Mouse (Mus musculus) heart, embryonic 12.5 days (tissue): ENCODE measurements around the gene Timm22. TPM values are rescaled to one million over a fixed set of nuclear protein-coding genes. Genes with fewer than 3 reads are reported as not detected.

Source experiments
- ATAC-seq: fragments of 200-750 bp; cut with Nextera tagmentation; 2 replicates; pipeline ENCODE4 v1.8.0; 2017; ENCODE audit warnings: moderate TSS enrichment, moderate library complexity; ENCODE audit not compliant: insufficient number of reproducible peaks, low FRiP score
- H3K27ac ChIP-seq: fragments of 300-500 bp; sonication (generic); 2 replicates; pipeline ENCODE4 v1.5.1; 2016; ENCODE audit warnings: mild to moderate bottlenecking, moderate library complexity; ENCODE audit not compliant: poor library complexity, severe bottlenecking
- H3K27me3 ChIP-seq: fragments of 300-500 bp; sonication (generic); replicated peaks from 2 replicates; pipeline ENCODE4 v1.6.1; 2016; ENCODE audit warnings: mild to moderate bottlenecking, moderate library complexity
- H3K36me3 ChIP-seq: fragments of 300-500 bp; sonication (generic); 2 replicates; pipeline ENCODE4 v1.6.1; 2016; ENCODE audit warnings: mild to moderate bottlenecking, moderate library complexity
- H3K4me1 ChIP-seq: fragments of 300-500 bp; sonication (generic); replicated peaks from 2 replicates; pipeline ENCODE4 v1.6.1; 2016; ENCODE audit warnings: mild to moderate bottlenecking
- H3K4me2 ChIP-seq: fragments of 300-500 bp; sonication (generic); 2 replicates; pipeline ENCODE4 v1.6.1; 2016; ENCODE audit warnings: mild to moderate bottlenecking, moderate library complexity
- H3K4me3 ChIP-seq: fragments of 300-500 bp; sonication (generic); 2 replicates; pipeline ENCODE4 v1.5.1; 2016; ENCODE audit warnings: mild to moderate bottlenecking
- H3K9ac ChIP-seq: fragments of 300-500 bp; sonication (generic); 2 replicates; pipeline ENCODE4 v1.6.1; 2016; ENCODE audit warnings: mild to moderate bottlenecking, moderate library complexity
- H3K9me3 ChIP-seq: fragments of 300-500 bp; sonication (generic); replicated peaks from 2 replicates; pipeline ENCODE4 v1.6.1; 2016; ENCODE audit warnings: mild to moderate bottlenecking, moderate library complexity
- WGBS: fragments of 180-500 bp; shearing (Covaris S2); methylation state at CpG from one replicate; pipeline ENCODE4 v1.1.7; 2016; 5-methylcytosine and 5-hydroxymethylcytosine counted together
- polyA plus RNA-seq: library from polyadenylated mRNA; unstranded; fragments of >200 nt; fragmentation: Nextera tagmentation; extraction: Ambion mirVana; gene quantifications from 2 replicates; pipeline ENCODE4 v1.2.1, GENCODE M21; 2016

The Timm22 gene
- polyA plus RNA-seq, 1 experiment from 2014 or later: 102 TPM

DNA sequence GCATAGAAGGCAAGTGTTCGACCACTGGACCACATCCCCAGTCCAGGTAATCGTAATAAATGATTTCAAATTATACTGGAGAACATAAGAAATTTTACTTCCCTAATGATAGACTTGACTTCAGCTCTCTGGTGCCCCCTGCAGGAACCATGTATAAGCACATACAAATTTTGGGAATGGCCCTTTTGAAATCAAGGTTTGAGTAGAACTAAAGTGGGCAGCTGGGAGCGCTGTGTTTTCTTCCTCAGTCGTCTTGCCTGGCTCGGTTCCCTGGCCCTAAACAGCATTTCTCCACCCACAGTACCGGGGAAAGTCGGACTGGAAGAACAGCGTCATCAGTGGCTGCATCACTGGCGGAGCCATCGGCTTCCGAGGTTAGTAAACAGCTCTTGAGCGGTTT is 4.1 kb downstream of the Timm22 start:
- H3K9ac ChIP-seq: no peak overlapping the region
- H3K4me2 ChIP-seq: no peak overlapping the region
- no peak for ATAC-seq
- H3K27me3 ChIP-seq: no peaks in the 10 kb centered on the region
- peaks cover 49% of the 10 kb centered on the region for H3K36me3 ChIP-seq
- no peaks in the 10 kb centered on the region for H3K9me3 ChIP-seq
- H3K4me1 ChIP-seq: peaks cover 15% of the 10 kb centered on the region
- 70% methylated on average over 12 of the region's 12 CpGs for WGBS
- no peak overlapping the region for H3K4me3 ChIP-seq
- no peak overlapping the region for H3K27ac ChIP-seq

DNA sequence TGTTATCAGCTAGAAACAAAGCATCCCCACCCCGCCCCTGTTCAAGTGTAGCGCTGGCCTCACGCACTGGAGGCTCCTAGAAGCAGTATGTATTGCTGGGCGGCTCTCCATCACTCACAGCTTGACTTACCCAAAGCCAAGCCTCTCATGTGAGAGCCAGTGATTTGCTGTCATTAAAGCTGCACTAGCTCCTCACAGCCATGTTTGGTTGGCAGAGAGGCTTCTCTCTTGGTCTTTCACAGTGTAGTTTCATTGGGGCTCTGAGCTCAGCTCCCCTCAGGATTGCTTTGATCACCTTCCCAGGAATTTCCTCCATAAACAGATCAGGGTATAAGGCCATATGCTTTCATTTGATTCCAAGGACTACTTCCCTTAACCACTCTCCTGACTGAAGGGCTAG is 6.5 kb downstream of the Timm22 start:
- no peak overlapping the region for H3K27ac ChIP-seq
- peaks cover 71% of the 10 kb centered on the region for H3K36me3 ChIP-seq

DNA sequence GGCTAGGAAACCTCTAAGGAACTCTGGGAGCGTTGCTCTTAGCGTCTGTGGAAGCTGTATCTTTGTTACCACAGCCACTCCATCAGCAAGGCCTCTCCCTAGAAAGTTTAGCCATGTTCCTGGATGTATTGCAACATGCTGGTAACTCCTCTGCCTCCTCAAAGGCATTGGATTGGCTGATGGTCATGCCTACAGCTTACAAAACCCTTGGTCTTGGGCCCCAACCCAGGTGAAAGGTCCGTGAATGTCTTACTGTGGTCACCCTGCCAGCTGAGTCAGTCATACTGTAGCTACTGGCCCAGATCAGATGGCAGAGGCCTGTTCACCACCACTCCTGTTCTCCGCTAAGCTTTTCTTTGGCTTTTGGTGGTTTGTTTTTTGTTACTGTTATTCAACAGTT is 8.2 kb downstream of the Timm22 start:
- Histone ChIP-seq H3K4me2 (no peak overlapping the region), H3K36me3 (peaks cover 79% of the 10 kb centered on the region), H3K27ac (no peak overlapping the region), H3K9ac (no peak overlapping the region), H3K9me3 (no peaks in the 10 kb centered on the region), H3K4me3 (no peak overlapping the region), H3K4me1 (peaks cover 9% of the 10 kb centered on the region; the same call in 1 of the 2 replicates), H3K27me3 (no peaks in the 10 kb centered on the region)
- no peak for ATAC-seq
- WGBS: 89% methylated on average over 4 of the region's 4 CpGs

More for the DNA sequence above, 6.5 kb downstream of the Timm22 start:
- H3K4me2 ChIP-seq: no peak overlapping the region
- H3K9ac ChIP-seq: no peak overlapping the region
- H3K4me3 ChIP-seq: no peak overlapping the region
- 60% methylated on average over 4 of the region's 4 CpGs for WGBS
- no peaks in the 10 kb centered on the region for H3K27me3 ChIP-seq
- H3K9me3 ChIP-seq: no peaks in the 10 kb centered on the region
- ATAC-seq: no peak
- peaks cover 8% of the 10 kb centered on the region for H3K4me1 ChIP-seq

DNA sequence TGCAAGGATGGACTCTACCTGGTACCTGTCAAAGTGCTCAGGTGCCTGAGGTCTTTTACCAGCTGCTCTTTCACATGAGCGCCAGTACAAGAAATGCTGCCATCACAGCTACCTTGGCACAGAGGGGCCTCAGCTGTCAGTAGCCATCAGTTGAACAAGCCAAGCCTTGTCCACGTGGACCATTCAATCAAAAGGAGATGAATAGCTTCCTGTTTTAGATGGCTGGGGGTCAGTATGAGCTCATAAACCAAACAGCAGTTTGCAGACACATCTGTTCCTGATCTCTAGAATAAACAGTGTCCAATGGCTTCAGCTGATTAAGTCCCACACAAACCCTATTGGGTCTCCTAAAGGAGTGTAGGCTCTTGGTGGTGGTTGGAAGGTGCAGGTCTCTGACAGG is 9.2 kb downstream of the Timm22 start:
- ATAC-seq: no peak
- no peak overlapping the region for H3K4me3 ChIP-seq
- no peaks in the 10 kb centered on the region for H3K27me3 ChIP-seq
- no peaks in the 10 kb centered on the region for H3K9me3 ChIP-seq
- peaks cover 18% of the 10 kb centered on the region for H3K4me1 ChIP-seq
- H3K36me3 ChIP-seq: peaks cover 84% of the 10 kb centered on the region
- 60% methylated on average over 2 of the region's 2 CpGs for WGBS
- H3K27ac ChIP-seq: no peak overlapping the region
- no peak overlapping the region for H3K4me2 ChIP-seq
- H3K9ac ChIP-seq: no peak overlapping the region

DNA sequence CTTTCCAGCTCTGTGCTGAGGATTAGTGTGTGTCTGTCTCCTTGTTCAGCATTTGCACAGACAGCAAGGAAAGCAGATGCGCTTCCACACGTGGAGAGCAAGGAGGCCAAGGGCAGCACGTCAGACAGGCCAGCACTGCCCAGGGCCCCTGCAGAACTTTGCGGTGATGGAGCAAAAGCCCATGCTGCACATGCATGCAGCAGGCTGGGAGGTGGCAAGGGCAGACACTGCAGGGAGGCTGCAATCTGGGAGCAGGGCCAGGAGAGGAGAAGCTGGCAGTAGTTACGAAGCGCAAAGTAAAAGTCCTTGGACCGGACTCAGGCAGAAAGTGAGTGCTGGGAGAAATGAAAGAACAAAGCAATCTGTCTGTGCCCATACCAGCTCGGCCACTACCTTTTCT is 11.7 kb downstream of the Timm22 start:
- no peak overlapping the region for H3K4me2 ChIP-seq
- no peaks in the 10 kb centered on the region for H3K27me3 ChIP-seq
- H3K36me3 ChIP-seq: peaks cover 96% of the 10 kb centered on the region
- no peak overlapping the region for H3K4me3 ChIP-seq
- no peaks in the 10 kb centered on the region for H3K9me3 ChIP-seq
- WGBS: 78% methylated on average over 8 of the region's 8 CpGs
- no peak overlapping the region for H3K9ac ChIP-seq
- H3K27ac ChIP-seq: no peak overlapping the region
- H3K4me1 ChIP-seq: peaks cover 15% of the 10 kb centered on the region
- ATAC-seq: no peak

DNA sequence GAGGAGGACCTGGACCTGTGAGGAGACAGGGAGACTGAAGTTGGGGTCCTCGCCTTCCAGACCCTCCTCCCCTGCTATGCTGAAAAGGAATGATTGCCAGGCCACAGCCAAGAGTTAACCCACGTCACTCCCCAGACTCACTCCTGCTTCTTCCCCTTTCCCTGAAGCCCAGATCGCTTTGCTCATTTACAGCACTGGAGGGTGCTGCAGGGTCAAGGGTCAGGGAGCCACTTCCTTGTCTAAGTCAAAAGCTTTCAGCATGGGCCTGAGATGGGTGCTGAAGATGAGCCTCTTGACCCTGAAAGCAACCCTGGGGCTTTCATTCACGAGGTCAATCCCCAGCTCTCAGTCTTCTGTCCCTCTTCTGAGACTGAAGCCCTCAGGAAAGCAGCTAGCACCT is 12.4 kb downstream of the Timm22 start:
- WGBS: 64% methylated on average over 4 of the region's 4 CpGs
- ATAC-seq: no peak
- Histone ChIP-seq H3K4me3 (no peak overlapping the region), H3K36me3 (peaks cover 96% of the 10 kb centered on the region), H3K4me1 (peaks cover 11% of the 10 kb centered on the region), H3K4me2 (no peak overlapping the region), H3K9ac (0 out of 2 replicates have a peak overlapping the region, but pooled peaks have one; percentile 27), H3K9me3 (no peaks in the 10 kb centered on the region), H3K27me3 (no peaks in the 10 kb centered on the region), H3K27ac (no peak overlapping the region)

DNA sequence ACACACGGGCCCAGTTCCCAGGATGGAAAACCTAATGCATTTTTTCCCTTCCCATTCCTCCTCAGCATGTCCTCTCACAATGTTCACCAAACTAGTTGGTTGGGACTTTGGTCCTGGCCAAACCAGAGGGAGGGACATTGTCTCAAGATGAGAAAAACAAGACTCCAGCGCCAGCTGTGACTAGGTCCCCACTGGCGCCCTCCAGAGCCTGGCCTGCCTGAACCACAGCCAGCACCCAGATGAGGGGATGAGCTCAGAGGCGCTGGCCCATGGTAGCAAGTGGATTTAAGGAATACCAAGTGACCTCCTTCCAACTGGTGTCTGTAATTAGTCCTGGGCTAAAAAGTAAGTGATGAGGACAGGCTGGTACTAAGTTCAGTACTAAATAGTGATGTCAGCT is 14.1 kb downstream of the Timm22 start:
- H3K36me3 ChIP-seq: peaks cover 89% of the 10 kb centered on the region
- H3K4me2 ChIP-seq: no peak overlapping the region
- H3K4me3 ChIP-seq: no peak overlapping the region
- ATAC-seq: no peak
- H3K9ac ChIP-seq: no peak overlapping the region
- H3K27me3 ChIP-seq: no peaks in the 10 kb centered on the region
- WGBS: 68% methylated on average over 4 of the region's 4 CpGs
- peaks cover 25% of the 10 kb centered on the region for H3K4me1 ChIP-seq
- H3K9me3 ChIP-seq: no peaks in the 10 kb centered on the region
- no peak overlapping the region for H3K27ac ChIP-seq

DNA sequence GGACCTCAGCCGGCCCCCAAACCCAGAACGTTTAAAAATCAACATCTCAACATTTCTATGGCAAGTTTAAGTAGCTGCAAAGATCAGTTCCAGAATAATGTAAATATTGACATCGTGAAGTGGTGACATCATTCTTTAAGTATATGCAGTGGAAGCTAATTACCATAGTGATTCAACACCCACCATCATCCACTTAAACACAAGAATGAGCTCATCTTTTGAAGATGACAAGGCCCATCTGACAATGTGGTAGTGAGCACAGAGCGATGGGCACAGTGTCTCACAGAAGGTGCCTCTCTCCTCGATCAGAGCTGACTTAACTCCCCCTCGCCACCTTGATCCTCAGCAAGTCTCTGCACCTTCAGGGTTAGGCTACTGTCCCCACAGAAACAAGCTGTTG is 19.0 kb downstream of the Timm22 start:
- Histone ChIP-seq H3K4me2 (no peak overlapping the region), H3K9ac (no peak overlapping the region), H3K4me3 (no peak overlapping the region), H3K27me3 (no peaks in the 10 kb centered on the region), H3K27ac (no peak overlapping the region), H3K9me3 (no peaks in the 10 kb centered on the region), H3K36me3 (peaks cover 45% of the 10 kb centered on the region), H3K4me1 (peaks cover 64% of the 10 kb centered on the region)
- no peak for ATAC-seq
- WGBS: 75% methylated on average over 6 of the region's 6 CpGs

DNA sequence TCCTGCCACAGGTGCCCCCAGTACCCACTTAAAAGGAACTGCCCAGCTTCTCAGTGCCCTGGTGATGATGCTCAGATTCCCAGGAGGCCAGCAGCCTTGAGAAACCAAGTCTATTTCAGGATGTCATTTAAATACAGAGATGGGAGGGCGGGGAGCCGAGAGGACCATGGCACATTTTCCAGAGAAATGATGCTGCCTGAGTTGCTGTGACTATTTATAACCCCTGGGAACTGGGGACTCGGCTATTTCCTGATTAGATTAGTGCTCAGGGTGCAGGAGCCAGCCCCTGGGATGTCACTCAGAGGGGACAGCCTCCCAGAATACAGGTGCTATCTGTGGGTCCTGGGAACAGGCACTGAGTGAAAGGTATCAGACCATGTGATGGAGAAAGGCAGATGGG is 21.0 kb downstream of the Timm22 start:
- WGBS: 32% methylated on average over 3 of the region's 3 CpGs
- H3K36me3 ChIP-seq: peaks cover 24% of the 10 kb centered on the region
- no peaks in the 10 kb centered on the region for H3K9me3 ChIP-seq
- no peaks in the 10 kb centered on the region for H3K27me3 ChIP-seq
- peak overlapping the region; percentile 91 for H3K27ac ChIP-seq
- H3K4me3 ChIP-seq: no peak overlapping the region
- peak; percentile 40; the same call in 1 of the 2 replicates for ATAC-seq
- H3K9ac ChIP-seq: 0 out of 2 replicates have a peak overlapping the region, but pooled peaks have one; percentile 48
- peaks cover 80% of the 10 kb centered on the region for H3K4me1 ChIP-seq
- peak overlapping the region; percentile 33; the same call in 1 of the 2 replicates for H3K4me2 ChIP-seq

DNA sequence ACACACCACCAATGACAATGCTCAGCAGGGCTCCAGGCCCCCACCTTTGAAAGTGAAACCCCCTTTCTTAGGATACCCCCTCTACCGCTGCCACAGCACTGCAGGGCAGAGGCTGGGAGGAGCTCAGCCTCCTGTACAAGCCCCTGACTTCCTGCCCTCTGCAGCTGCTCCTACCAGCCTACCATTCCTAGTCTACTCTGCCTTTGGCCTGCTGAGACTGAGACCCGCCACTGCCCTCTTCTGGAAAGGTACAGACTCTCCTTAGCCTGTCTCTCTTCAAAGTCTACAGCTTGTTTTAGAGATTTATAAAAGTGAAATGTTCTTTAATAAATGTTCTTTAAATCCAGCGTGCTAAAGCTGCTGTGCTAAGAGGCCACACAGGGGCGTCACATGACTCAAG is 22.3 kb downstream of the Timm22 start:
- no peak overlapping the region for H3K9ac ChIP-seq
- H3K4me1 ChIP-seq: peaks cover 85% of the 10 kb centered on the region
- H3K36me3 ChIP-seq: peaks cover 16% of the 10 kb centered on the region
- no peaks in the 10 kb centered on the region for H3K27me3 ChIP-seq
- whole genome bisulfite sequencing: 50% methylated on average over 4 of the region's 4 CpGs
- ATAC-seq: no peak
- no peak overlapping the region for H3K4me2 ChIP-seq
- no peak overlapping the region for H3K4me3 ChIP-seq
- H3K27ac ChIP-seq: peak overlapping the region; percentile 91
- no peaks in the 10 kb centered on the region for H3K9me3 ChIP-seq

DNA sequence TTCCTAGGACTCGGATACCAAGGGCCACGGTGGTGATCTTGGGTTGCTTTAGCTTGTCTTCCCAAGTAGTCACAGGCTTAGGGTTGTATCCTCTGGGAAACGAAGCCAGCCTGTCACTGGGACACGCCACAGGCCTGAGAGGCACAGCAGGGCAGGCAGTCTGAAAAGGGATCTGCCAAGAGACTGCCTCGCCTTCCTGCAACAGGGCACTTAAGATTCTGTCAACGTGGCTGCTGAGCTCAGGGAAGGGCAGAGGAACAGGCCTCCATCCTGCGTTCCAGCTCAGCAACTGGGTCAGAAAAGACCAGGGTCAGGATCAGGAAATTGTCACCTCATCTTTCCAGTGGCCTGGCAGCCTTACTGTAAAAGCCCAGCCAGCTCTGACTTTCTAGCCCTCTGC is 22.8 kb downstream of the Timm22 start:
- peaks cover 13% of the 10 kb centered on the region for H3K36me3 ChIP-seq
- H3K9ac ChIP-seq: peak overlapping the region; percentile 48
- H3K27ac ChIP-seq: peak overlapping the region; percentile 91
- no peak overlapping the region for H3K4me2 ChIP-seq
- H3K4me3 ChIP-seq: no peak overlapping the region
- no peaks in the 10 kb centered on the region for H3K27me3 ChIP-seq
- H3K4me1 ChIP-seq: peaks cover 83% of the 10 kb centered on the region
- no peak for ATAC-seq
- 44% methylated on average over 7 of the region's 7 CpGs for WGBS
- no peaks in the 10 kb centered on the region for H3K9me3 ChIP-seq

DNA sequence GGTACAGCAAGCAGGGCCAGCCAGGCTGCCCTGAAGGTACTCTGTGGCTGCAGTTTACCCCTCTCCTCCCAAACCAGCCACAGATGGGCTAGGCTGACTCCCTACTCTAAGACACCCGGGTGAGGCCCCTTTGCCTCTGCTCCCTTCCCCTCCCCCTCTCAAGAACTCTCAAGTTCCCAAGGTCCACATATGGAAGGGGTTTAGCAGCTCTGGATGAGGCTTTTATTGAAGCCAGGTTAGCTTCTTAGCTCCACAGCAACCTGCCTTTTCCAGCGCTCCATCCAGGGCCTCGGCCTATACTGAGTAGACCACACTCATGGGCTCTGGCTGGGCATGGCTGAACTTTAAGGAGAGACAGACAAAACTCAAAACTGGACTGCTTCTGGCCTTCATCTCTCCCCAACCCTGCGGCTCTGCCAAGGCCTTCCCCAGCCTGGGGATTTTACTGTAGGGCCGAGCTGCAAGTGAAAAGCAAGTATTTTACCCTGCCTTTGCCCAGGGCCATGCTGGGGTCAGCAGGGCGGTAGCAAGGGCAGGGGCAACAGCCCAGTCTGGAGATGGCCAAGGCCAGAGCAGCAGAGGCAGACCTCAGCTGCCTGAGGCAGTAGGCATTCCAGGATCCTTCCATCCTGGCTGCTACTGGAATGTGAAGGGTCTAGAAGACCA is 23.3 kb downstream of the Timm22 start:
- peaks cover 83% of the 10 kb centered on the region for H3K4me1 ChIP-seq
- no peak for ATAC-seq

More for the DNA sequence above, 23.3 kb downstream of the Timm22 start:
- H3K27ac ChIP-seq: peak overlapping the region; percentile 91
- no peak overlapping the region for H3K4me2 ChIP-seq
- H3K36me3 ChIP-seq: peaks cover 8% of the 10 kb centered on the region
- H3K27me3 ChIP-seq: no peaks in the 10 kb centered on the region
- H3K4me3 ChIP-seq: no peak overlapping the region
- WGBS: 61% methylated on average over 6 of the region's 6 CpGs
- peak overlapping the region; percentile 48 for H3K9ac ChIP-seq
- H3K9me3 ChIP-seq: no peaks in the 10 kb centered on the region
